Comparison of ENCODE assay signal across 8 mouse cellular contexts in the genomic region with DNA sequence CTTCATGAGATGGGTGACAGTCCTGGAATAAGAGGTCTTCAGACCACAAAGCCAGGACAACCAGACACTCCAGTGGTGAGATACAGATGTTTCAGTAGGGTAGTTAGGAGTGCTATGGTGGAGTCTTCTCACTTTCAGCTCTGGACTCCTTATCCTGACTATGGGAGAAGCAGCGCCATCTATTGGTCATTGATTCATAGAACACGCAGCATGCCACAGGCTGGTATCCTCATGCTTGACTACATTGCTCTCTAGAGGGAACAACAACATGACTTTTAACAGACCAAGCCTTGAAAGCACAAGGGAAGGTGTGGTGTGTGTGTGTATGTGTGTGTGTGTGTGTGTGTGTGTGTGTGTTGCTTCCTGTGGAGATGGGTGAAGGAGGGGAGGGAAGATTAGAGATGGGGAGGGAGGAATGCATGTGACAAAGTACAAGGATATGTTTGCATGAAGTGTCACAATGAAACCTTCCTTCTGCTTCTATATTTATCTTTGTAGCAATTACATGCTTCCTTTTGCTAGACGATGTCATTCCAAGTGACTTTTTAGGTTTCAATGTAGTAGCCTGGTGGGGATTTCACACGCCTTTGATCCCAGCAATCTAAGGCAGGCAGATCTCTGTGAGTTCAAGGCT. TPM values are rescaled to one million over a fixed set of nuclear protein-coding genes. Genes with fewer than 3 reads are reported as not detected.
DNase-seq lines count a peak whose midpoint lies in the region; ATAC-seq and TF ChIP-seq lines count a peak whose summit lies in the region.

No protein-coding gene starts in this region.

- no peak overlapping the region for H3K9ac ChIP-seq in forebrain, postnatal 0 days
- H3K9ac ChIP-seq in liver, embryonic 12.5 days = no peak overlapping the region
- H3K9ac ChIP-seq in neural tube, embryonic 14.5 days (replicated peaks; ENCODE audit: low read depth, low read length) = no peak overlapping the region

- no peaks in the 10 kb centered on the region for H3K36me3 ChIP-seq in forebrain, postnatal 0 days (ENCODE audit: insufficient read depth)
- H3K36me3 ChIP-seq in liver, embryonic 12.5 days = no peaks in the 10 kb centered on the region
- no peaks in the 10 kb centered on the region for H3K36me3 ChIP-seq in neural tube, embryonic 14.5 days (ENCODE audit: control insufficient read depth, insufficient read depth, low read length)

- no peak overlapping the region for H3K4me3 ChIP-seq in forebrain, postnatal 0 days (ENCODE audit: low read depth, low read length)
- no peak overlapping the region for H3K4me3 ChIP-seq in liver, embryonic 12.5 days
- no peak overlapping the region for H3K4me3 ChIP-seq in neural tube, embryonic 14.5 days (ENCODE audit: low read depth, low read length)

- peak; percentile 25 for DNase-seq in urinary bladder, postnatal 25 days (ENCODE audit: low spot score)
- DNase-seq in urinary bladder, adult 18-20 months (ENCODE audit: low spot score in 2 of 2) = no peak
- DNase-seq in cerebellum, adult 11 months = peak; percentile 45
- peak; percentile 81 for DNase-seq in forebrain, postnatal 0 days
- peak; percentile 53 to 62 for DNase-seq in kidney, adult 8-10 months
- no peak for DNase-seq in urinary bladder, postnatal 10 days (ENCODE audit: low spot score)

- H3K9me3 ChIP-seq in forebrain, postnatal 0 days (ENCODE audit: low read length) = no peaks in the 10 kb centered on the region
- H3K9me3 ChIP-seq in liver, embryonic 12.5 days (replicated peaks) = no peaks in the 10 kb centered on the region
- no peaks in the 10 kb centered on the region for H3K9me3 ChIP-seq in neural tube, embryonic 14.5 days (ENCODE audit: control insufficient read depth, low read length)

- no peaks in the 10 kb centered on the region for H3K27me3 ChIP-seq in forebrain, postnatal 0 days (ENCODE audit: insufficient read depth, low read length)
- 0 out of 2 replicates have a peak, but pooled peaks cover 3% of the 10 kb centered on the region for H3K27me3 ChIP-seq in liver, embryonic 12.5 days (replicated peaks)
- no peaks in the 10 kb centered on the region for H3K27me3 ChIP-seq in neural tube, embryonic 14.5 days (ENCODE audit: control insufficient read depth, insufficient read depth, low read length)

- H3K4me1 ChIP-seq in forebrain, postnatal 0 days (ENCODE audit: insufficient read depth) = peaks cover 5% of the 10 kb centered on the region
- H3K4me1 ChIP-seq in liver, embryonic 12.5 days = no peaks in the 10 kb centered on the region
- no peaks in the 10 kb centered on the region; the same call in 1 of the 2 replicates for H3K4me1 ChIP-seq in neural tube, embryonic 14.5 days (ENCODE audit: control insufficient read depth, insufficient read depth, low read length)

- H3K4me2 ChIP-seq in forebrain, postnatal 0 days (ENCODE audit: low read depth) = no peak overlapping the region
- H3K4me2 ChIP-seq in liver, embryonic 12.5 days = no peak overlapping the region
- no peak overlapping the region for H3K4me2 ChIP-seq in neural tube, embryonic 14.5 days (ENCODE audit: low read depth, low read length)

- H3K27ac ChIP-seq in forebrain, postnatal 0 days (ENCODE audit: low read depth, low read length) = no peak overlapping the region
- H3K27ac ChIP-seq in liver, embryonic 12.5 days = no peak overlapping the region
- H3K27ac ChIP-seq in neural tube, embryonic 14.5 days (ENCODE audit: low read depth, low read length) = no peak overlapping the region

- peak; percentile 80 for TF ChIP-seq CTCF in forebrain, postnatal 0 days (IDR thresholded peaks at IDR 0.05; ENCODE audit: low read depth)

- peak; percentile 58 for ATAC-seq in forebrain, postnatal 0 days
- peak; percentile 66 for ATAC-seq in liver, embryonic 12.5 days
- 0 out of 2 replicates have a peak, but pooled peaks have one; percentile 26 for ATAC-seq in neural tube, embryonic 14.5 days (ENCODE audit: low read depth)

- 52% methylated on average over 4 of the region's 4 CpGs for WGBS in forebrain, postnatal 0 days
- WGBS in liver, embryonic 12.5 days (ENCODE audit: insufficient replicate concordance) = 38% methylated on average over 4 of the region's 4 CpGs
- WGBS in neural tube, embryonic 14.5 days = 60% methylated on average over 4 of the region's 4 CpGs

RNA-seq across cellular contexts. Expression of gene Thumpd2, which starts 49.0 kb away (rescaled TPM):
- total RNA-seq in forebrain, postnatal 0 days (2014; rRNA removed) = 4.9 and 5.6 TPM in 2 replicates
- polyA plus RNA-seq in forebrain, postnatal 0 days (2015; fragmentation: Nextera tagmentation; extraction: Ambion mirVana) = 4.6 and 6.2 TPM in 2 replicates
- 9.3 and 10.5 TPM in 2 replicates for polyA plus RNA-seq in liver, embryonic 12.5 days (2016; fragmentation: Nextera tagmentation; extraction: Ambion mirVana)
- 8.6 and 9.7 TPM in 2 replicates for polyA plus RNA-seq in neural tube, embryonic 14.5 days (2014; fragmentation: Nextera tagmentation; extraction: Ambion mirVana)

Comparison
In these comparisons a context has a peak if more than half of its experiments do, and no peak if none do; other contexts are left out.
1. DNase-seq: peak in urinary bladder, postnatal 25 days (single experiment), cerebellum, adult 11 months (single experiment), forebrain, postnatal 0 days (single experiment) and kidney, adult 8-10 months (2 of 2); none in urinary bladder, adult 18-20 months (0 of 2) and urinary bladder, postnatal 10 days (single experiment).
2. Peak in every context shown above with its lines, with median percentiles within 50 percentile points of each other: ATAC-seq.